Mouse (Mus musculus): Measurements from ENCODE around the gene Rhbdl3.

DNA sequence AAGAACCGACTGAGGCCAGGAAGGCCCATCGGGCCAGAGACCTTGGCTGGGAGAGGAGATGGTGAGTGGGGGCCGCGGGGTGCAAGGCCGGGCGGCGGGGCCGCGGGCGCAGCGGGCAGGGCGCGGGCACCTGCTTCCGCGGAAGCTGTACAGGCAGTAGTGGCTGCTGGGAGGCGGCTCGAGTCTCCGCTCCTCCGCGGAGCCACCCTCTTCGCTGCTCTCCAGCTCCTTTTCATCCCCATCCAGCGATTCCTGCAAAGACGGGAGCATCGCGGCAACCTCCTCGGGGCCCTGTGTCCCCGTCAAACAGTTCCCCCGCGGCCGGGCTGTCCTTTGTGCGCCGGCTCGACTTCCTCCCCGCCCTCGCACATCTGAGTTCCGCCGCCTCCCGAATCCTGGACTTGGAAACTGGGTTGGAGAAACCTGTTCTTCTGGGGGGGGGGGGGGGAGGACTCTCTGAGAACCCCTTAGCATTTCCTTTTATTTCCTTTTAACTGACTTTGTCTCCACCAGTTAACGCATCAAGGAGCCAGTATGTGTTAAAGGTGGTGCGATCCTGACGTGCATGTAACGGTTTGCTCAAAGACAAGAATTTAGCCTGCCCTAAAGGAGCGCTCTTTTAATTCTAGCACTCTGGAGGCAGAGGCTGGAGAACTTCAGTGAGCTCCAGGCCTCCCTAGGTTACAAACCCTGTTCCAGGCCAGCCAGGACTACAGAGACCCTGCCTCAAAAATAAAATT is 77.2 kb downstream of the Rhbdl3 start, which contains the start of gene 5730455P16Rik:
- TF ChIP-seq POLR2A (IDR thresholded peaks at IDR 0.05; ENCODE audit: low read depth, low read length): peak; percentile 92
- no peak for TF ChIP-seq CTCF (conservative IDR thresholded peaks at IDR 0.05 in 1 of 2, IDR thresholded peaks at IDR 0.05 in 1 of 2; ENCODE audit: low read depth in 2 of 2, low read length in 2 of 2)
- TF ChIP-seq RAD21 (IDR thresholded peaks at IDR 0.05; ENCODE audit: low read depth, low read length): no peak
- TF ChIP-seq EP300 (IDR thresholded peaks at IDR 0.05; ENCODE audit: low read length): no peak
- TF ChIP-seq TBP (conservative IDR thresholded peaks at IDR 0.05; ENCODE audit: low read depth, low read length): peak; percentile 80
- peak; percentile 78 for TF ChIP-seq MEF2A (IDR thresholded peaks at IDR 0.05; ENCODE audit: borderline replicate concordance, low read depth, low read length)

All from CH12.LX (cell line).